Mouse (Mus musculus): Measurements from ENCODE around the gene 2310022B05Rik. TPM values are rescaled to one million over a fixed set of nuclear protein-coding genes. Genes with fewer than 3 reads are reported as not detected.

2310022B05Rik gene
- polyA plus RNA-seq, 1 experiment, result 47.9 TPM

DNA sequence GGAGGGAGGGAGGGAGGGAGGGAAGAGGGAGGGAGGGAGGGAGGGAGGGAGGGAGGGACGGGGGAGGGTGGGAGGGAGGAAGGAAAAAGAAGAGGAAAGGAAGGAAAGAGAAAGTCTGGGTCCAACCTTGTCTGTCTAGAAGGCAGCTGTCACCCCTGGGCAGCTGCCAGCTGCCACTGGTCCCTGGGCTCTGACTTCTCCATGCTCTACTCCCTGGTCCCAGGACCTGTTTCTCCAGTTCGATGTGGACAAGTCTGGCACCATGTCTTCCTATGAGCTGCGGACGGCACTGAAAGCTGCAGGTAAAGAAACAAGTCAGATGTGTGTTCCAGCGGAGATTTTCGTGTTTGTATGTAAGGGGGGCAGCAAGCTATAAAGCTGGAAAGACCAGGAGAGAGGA lies 48.8 kb downstream of the 2310022B05Rik start:
- Histone ChIP-seq H3K27me3 (replicated peaks; ENCODE audit: control insufficient read depth, insufficient read depth, low read length) (no peaks in the 10 kb centered on the region), H3K27ac (ENCODE audit: insufficient read depth, low read depth, low read length) (no peak overlapping the region), H3K36me3 (ENCODE audit: control insufficient read depth, insufficient read depth, low read length) (no peaks in the 10 kb centered on the region), H3K4me1 (ENCODE audit: control insufficient read depth, insufficient read depth, low read length) (no peaks in the 10 kb centered on the region), H3K4me3 (ENCODE audit: insufficient read depth, low read depth, low read length) (no peak overlapping the region)
- 72% methylated on average over 5 of the region's 6 CpGs for WGBS
- no peak for DNase-seq
- TF ChIP-seq CTCF (conservative IDR thresholded peaks at IDR 0.05; ENCODE audit: insufficient read depth, insufficient read length, low read depth, low read length) (no peak), POLR2A (IDR thresholded peaks at IDR 0.05; ENCODE audit: low read depth, low read length) (no peak)

GRCm38 (mm10) chr8:124608972-124609353 lies 54.2 kb downstream of the 2310022B05Rik start:
- WGBS, result 49% methylated on average over 9 of the region's 9 CpGs
- TF ChIP-seq POLR2A (IDR thresholded peaks at IDR 0.05; ENCODE audit: low read depth, low read length) (no peak), CTCF (conservative IDR thresholded peaks at IDR 0.05; ENCODE audit: insufficient read depth, insufficient read length, low read depth, low read length) (no peak)
- H3K4me1 ChIP-seq (ENCODE audit: control insufficient read depth, insufficient read depth, low read length), result no peaks in the 10 kb centered on the region
- no peak overlapping the region for H3K4me3 ChIP-seq (ENCODE audit: insufficient read depth, low read depth, low read length)
- H3K27ac ChIP-seq (ENCODE audit: insufficient read depth, low read depth, low read length), result no peak overlapping the region
- H3K36me3 ChIP-seq (ENCODE audit: control insufficient read depth, insufficient read depth, low read length), result no peaks in the 10 kb centered on the region
- DNase-seq, result no peak
- H3K27me3 ChIP-seq (replicated peaks; ENCODE audit: control insufficient read depth, insufficient read depth, low read length), result no peaks in the 10 kb centered on the region

GRCm38 (mm10) chr8:124608239-124608971 lies 54.8 kb downstream of the 2310022B05Rik start:
- H3K27me3 ChIP-seq (replicated peaks; ENCODE audit: control insufficient read depth, insufficient read depth, low read length), result no peaks in the 10 kb centered on the region
- 56% methylated on average over 13 of the region's 13 CpGs for WGBS
- no peak overlapping the region for H3K4me3 ChIP-seq (ENCODE audit: insufficient read depth, low read depth, low read length)
- no peak overlapping the region for H3K27ac ChIP-seq (ENCODE audit: insufficient read depth, low read depth, low read length)
- TF ChIP-seq POLR2A (IDR thresholded peaks at IDR 0.05; ENCODE audit: low read depth, low read length) (no peak), CTCF (conservative IDR thresholded peaks at IDR 0.05; ENCODE audit: insufficient read depth, insufficient read length, low read depth, low read length) (peak; percentile 65)
- peak; percentile 10 for DNase-seq
- no peaks in the 10 kb centered on the region for H3K4me1 ChIP-seq (ENCODE audit: control insufficient read depth, insufficient read depth, low read length)
- H3K36me3 ChIP-seq (ENCODE audit: control insufficient read depth, insufficient read depth, low read length), result no peaks in the 10 kb centered on the region

DNA sequence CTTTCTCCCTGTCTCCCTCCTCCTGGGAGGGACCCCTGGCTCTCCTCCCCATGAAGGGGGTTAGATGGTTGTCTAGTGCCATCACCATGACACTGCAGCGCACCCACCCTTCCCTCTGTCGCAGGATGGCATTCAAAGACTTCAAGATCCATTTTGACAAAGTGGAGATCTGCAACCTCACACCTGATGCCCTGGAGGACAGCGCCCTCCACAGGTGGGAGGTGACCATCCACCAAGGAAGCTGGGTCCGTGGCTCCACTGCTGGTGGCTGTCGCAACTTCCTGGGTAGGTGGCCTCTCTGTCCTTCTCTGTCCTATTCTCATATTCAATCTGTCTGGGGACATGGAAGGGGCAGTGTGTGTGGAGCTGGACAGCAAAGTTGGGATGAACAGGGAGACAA lies 59.1 kb downstream of the 2310022B05Rik start:
- no peaks in the 10 kb centered on the region for H3K36me3 ChIP-seq (ENCODE audit: control insufficient read depth, insufficient read depth, low read length)
- H3K4me3 ChIP-seq (ENCODE audit: insufficient read depth, low read depth, low read length), result no peak overlapping the region
- no peak overlapping the region for H3K27ac ChIP-seq (ENCODE audit: insufficient read depth, low read depth, low read length)
- 73% methylated on average over 5 of the region's 5 CpGs for WGBS
- H3K27me3 ChIP-seq (replicated peaks; ENCODE audit: control insufficient read depth, insufficient read depth, low read length), result no peaks in the 10 kb centered on the region
- H3K4me1 ChIP-seq (ENCODE audit: control insufficient read depth, insufficient read depth, low read length), result no peaks in the 10 kb centered on the region
- no peak for TF ChIP-seq POLR2A (IDR thresholded peaks at IDR 0.05; ENCODE audit: low read depth, low read length)
- TF ChIP-seq CTCF (conservative IDR thresholded peaks at IDR 0.05; ENCODE audit: insufficient read depth, insufficient read length, low read depth, low read length), result peak; percentile 52; the same call in 1 of the 2 replicates
- no peak for DNase-seq

DNA sequence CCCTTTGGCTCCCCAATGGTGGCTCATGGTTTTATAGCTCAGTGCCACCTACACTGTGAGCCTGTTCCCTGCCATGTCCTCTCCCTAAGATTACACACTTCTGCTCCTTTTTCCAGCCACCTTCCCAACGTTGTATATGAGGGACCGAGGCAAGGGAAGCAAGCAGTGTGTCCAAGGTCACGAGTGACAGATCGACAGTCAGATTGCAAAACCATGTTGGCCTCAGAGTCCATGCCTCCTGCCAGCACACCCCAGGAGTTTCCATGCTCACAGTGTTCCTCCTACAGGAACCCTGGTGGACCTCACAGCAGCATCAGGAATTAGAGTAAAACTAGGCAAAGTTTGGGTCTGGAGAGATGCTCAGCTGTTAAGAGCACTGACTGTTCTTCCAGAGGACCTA lies 73.8 kb downstream of the 2310022B05Rik start:
- no peak for DNase-seq
- WGBS, result 61% methylated on average over 4 of the region's 4 CpGs
- no peak; the same call in 1 of the 2 replicates for TF ChIP-seq CTCF (conservative IDR thresholded peaks at IDR 0.05; ENCODE audit: insufficient read depth, insufficient read length, low read depth, low read length)
- TF ChIP-seq POLR2A (IDR thresholded peaks at IDR 0.05; ENCODE audit: low read depth, low read length), result no peak
- Histone ChIP-seq H3K36me3 (ENCODE audit: control insufficient read depth, insufficient read depth, low read length) (no peaks in the 10 kb centered on the region), H3K4me1 (ENCODE audit: control insufficient read depth, insufficient read depth, low read length) (no peaks in the 10 kb centered on the region), H3K27me3 (replicated peaks; ENCODE audit: control insufficient read depth, insufficient read depth, low read length) (no peaks in the 10 kb centered on the region), H3K4me3 (ENCODE audit: insufficient read depth, low read depth, low read length) (no peak overlapping the region), H3K27ac (ENCODE audit: insufficient read depth, low read depth, low read length) (no peak overlapping the region)

- no peak for DNase-seq
- Histone ChIP-seq H3K27me3 (replicated peaks; ENCODE audit: control insufficient read depth, insufficient read depth, low read length) (no peaks in the 10 kb centered on the region), H3K36me3 (ENCODE audit: control insufficient read depth, insufficient read depth, low read length) (no peaks in the 10 kb centered on the region), H3K27ac (ENCODE audit: insufficient read depth, low read depth, low read length) (no peak overlapping the region), H3K4me1 (ENCODE audit: control insufficient read depth, insufficient read depth, low read length) (no peaks in the 10 kb centered on the region), H3K4me3 (ENCODE audit: insufficient read depth, low read depth, low read length) (no peak overlapping the region)
- TF ChIP-seq CTCF (conservative IDR thresholded peaks at IDR 0.05; ENCODE audit: insufficient read depth, insufficient read length, low read depth, low read length) (no peak), POLR2A (IDR thresholded peaks at IDR 0.05; ENCODE audit: low read depth, low read length) (no peak)
- WGBS, result 83% methylated on average over 2 of the region's 2 CpGs
Observed at GRCm38 (mm10) chr8:124586556-124586955, 76.6 kb downstream of the 2310022B05Rik start.

Other genes starting within 250 kb of the 2310022B05Rik start
- gene Pgbd5, start 223.7 kb downstream of the 2310022B05Rik start, polyA plus RNA-seq (2012; rRNA removed), result 0.39 and 0.41 TPM in 2 replicates
- 21.2 and 21.3 TPM in 2 replicates for gene Cog2, start 142.6 kb downstream of the 2310022B05Rik start, polyA plus RNA-seq (2012; rRNA removed)
- gene Agt, start 93.7 kb downstream of the 2310022B05Rik start, polyA plus RNA-seq (2012; rRNA removed), result 91.6 and 136 TPM in 2 replicates
- gene Capn9, start 87.3 kb downstream of the 2310022B05Rik start, polyA plus RNA-seq (2012; rRNA removed), result not detected in 2 replicates
- 9.4 and 11.8 TPM in 2 replicates for gene Ttc13, start 58.6 kb upstream of the 2310022B05Rik start, polyA plus RNA-seq (2012; rRNA removed)
- 8.8 and 13.9 TPM in 2 replicates for gene Arv1, start 58.8 kb upstream of the 2310022B05Rik start, polyA plus RNA-seq (2012; rRNA removed)
- 1.9 TPM in 2 replicates for gene Fam89a, start 88.5 kb upstream of the 2310022B05Rik start, polyA plus RNA-seq (2012; rRNA removed)
- gene Trim67, start 129.7 kb upstream of the 2310022B05Rik start, polyA plus RNA-seq (2012; rRNA removed), result 0.14 and 0.30 TPM in 2 replicates
- 69.7 and 72.9 TPM in 2 replicates for gene Gnpat, start 199.7 kb upstream of the 2310022B05Rik start, polyA plus RNA-seq (2012; rRNA removed)
- gene 2810004N23Rik, start 199.8 kb upstream of the 2310022B05Rik start, polyA plus RNA-seq (2012; rRNA removed), result 13.6 and 13.8 TPM in 2 replicates
- gene Exoc8, start 234.3 kb upstream of the 2310022B05Rik start, polyA plus RNA-seq (2012; rRNA removed), result 8.2 and 8.4 TPM in 2 replicates
- gene Sprtn, start 234.5 kb upstream of the 2310022B05Rik start, polyA plus RNA-seq (2012; rRNA removed), result 8.3 and 9.5 TPM in 2 replicates

All from kidney, adult 2 months (tissue).